Mouse (Mus musculus) Patski (cell line): Measurements from ENCODE around the gene Thyn1. TPM values are rescaled to one million over a fixed set of nuclear protein-coding genes. Genes with fewer than 3 reads are reported as not detected.

Source experiments
- ATAC-seq: fragments of 100-300 bp; one replicate; pipeline ENCODE4 v1.8.0; 2021
- CTCF ChIA-PET: fragments of 350-600 bp; sonication (Branson Sonifier 250); formaldehyde crosslinking; loops from one replicate; lab custom pipeline; 2022; ENCODE audit warnings: inconsistent platforms; lab: Charles Lee
- POLR2A ChIA-PET: fragments of 350-600 bp; sonication (Branson Sonifier 250); formaldehyde crosslinking; loops from one replicate; lab custom pipeline; 2022; ENCODE audit warnings: antibody characterized with exemption, inconsistent platforms; lab: Charles Lee
- DNase-seq: peaks from one replicate; pipeline ENCODE4 v3.0.0-alpha.2; 2011; ENCODE audit warnings: low read depth, low spot score
- H3K27me3 ChIP-seq: fragments of 371-371 bp; one replicate; pipeline ENCODE4 v1.5.1; 2021
- CTCF ChIP-seq: fragments of 100-300 bp; IDR thresholded peaks from one replicate; pipeline ENCODE4 v1.5.1; 2021
- in situ Hi-C: fragments of 300-500 bp; cut with MboI; formaldehyde crosslinking; loops from 3 replicates; pipeline ENCODE4 v1.11.1; 2018; ENCODE audit warnings: low pct_unique_long_range_greater_than_20kb, mixed read lengths
- polyA plus RNA-seq: library from polyadenylated mRNA; unstranded; gene quantifications from one replicate; pipeline ENCODE4 v1.2.3, GENCODE M21; 2021

Thyn1 gene
- polyA plus RNA-seq, 1 experiment from 2014 or later, result 63.2 TPM

DNA sequence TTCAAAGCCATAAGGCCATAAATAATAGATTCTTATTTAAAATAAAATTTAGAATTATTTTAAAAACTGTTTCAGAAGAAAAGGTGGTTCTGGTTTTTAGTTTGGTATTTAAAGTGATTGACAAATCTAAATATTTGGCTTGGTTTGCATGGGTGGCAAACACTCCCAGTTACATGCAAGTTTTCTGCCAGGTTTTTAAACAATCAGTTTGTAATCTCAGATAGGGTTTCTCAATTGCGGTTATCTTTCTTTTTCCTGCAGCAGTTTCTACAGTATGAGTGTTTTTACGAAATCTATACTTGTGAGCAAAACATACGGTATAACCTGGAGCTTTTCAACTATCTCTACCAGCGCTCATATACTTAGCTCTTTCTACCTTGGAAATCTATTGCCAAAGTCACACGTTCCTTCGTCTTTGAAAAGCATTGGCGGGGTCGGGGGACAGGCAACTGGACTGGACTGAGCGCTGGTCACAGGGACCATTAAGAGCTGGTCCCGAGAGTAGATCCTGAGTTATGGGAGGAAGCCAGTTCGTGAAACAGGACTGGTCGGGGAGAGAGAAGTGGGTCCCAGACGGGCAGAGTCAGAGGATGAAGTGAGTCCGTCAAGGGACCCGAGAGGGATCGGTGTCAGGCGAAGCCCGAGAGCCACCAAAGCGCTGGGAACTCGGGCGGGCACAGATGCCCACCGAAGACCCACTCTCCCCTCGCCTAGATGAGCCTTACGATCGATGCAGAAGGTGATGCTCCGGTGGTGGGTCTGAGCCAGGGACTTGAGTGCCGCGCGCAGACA lies 645 bp upstream of the Thyn1 start:
- in situ Hi-C loops, result no loop called here
- DNase-seq (no peak), ATAC-seq (peak; percentile 45)
- CTCF ChIA-PET, result no interaction called here
- TF ChIP-seq CTCF, result no peak
- no peaks in the 10 kb centered on the region for H3K27me3 ChIP-seq
- POLR2A ChIA-PET, result no interaction called here

DNA sequence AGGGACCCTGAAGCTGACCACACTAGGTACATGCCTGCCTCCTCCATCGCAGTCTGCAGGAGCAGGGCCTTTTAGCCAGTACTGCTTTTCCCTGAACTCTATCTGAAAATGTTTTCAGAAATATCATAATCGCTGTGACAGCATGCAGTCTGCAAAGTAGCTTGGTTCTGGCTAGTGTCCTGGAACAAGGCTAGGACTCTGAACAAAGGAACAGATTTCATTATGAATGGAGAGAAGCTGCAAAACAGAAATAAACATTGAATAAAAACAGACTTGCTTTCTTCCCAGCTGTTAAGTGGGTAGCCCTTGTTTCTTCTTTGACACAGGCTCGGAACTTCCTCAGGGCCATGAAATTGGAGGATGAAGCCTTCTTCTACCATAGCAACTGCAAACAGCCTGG lies 5.7 kb downstream of the Thyn1 start:
- H3K27me3 ChIP-seq, result no peaks in the 10 kb centered on the region
- in situ Hi-C loops, result no loop called here
- ChIA-PET POLR2A (interaction anchor here (2.4 kb wide), 1 partner anchor 10 kb away, joined by 6 read pairs; no protein-coding TSS in a partner anchor), CTCF (interaction anchor here (0.8 to 0.9 kb wide), 2 partner anchors 9 to 19 kb away, joined by 3 read pairs; no protein-coding TSS in a partner anchor)
- no peak for ATAC-seq
- TF ChIP-seq CTCF, result no peak
- no peak for DNase-seq

DNA sequence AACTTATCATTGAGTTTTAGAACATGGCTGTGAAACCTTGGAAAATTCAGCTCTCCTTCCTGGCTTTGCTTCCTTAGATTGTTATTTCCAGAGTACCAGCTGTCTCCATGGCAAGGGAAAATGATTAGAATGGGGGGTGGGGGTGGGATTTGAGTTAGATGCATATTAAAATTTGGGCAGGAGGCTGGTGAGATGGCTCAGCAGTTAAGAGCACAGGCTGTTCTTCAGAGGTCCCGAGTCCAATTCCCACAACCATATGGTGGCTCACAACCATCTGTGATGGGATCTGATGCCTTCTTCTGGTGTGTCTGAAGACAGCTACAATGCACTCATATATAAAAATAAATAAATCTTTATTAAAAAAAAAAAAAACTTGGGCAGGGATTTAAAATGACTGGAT lies 6.4 kb downstream of the Thyn1 start:
- in situ Hi-C loops, result no loop called here
- ChIA-PET POLR2A (interaction anchor here (2.4 kb wide), 1 partner anchor 9 kb away, joined by 6 read pairs; no protein-coding TSS in a partner anchor), CTCF (no interaction called here)
- DNase-seq, result no peak
- no peak for TF ChIP-seq CTCF
- ATAC-seq, result no peak
- H3K27me3 ChIP-seq, result no peaks in the 10 kb centered on the region

DNA sequence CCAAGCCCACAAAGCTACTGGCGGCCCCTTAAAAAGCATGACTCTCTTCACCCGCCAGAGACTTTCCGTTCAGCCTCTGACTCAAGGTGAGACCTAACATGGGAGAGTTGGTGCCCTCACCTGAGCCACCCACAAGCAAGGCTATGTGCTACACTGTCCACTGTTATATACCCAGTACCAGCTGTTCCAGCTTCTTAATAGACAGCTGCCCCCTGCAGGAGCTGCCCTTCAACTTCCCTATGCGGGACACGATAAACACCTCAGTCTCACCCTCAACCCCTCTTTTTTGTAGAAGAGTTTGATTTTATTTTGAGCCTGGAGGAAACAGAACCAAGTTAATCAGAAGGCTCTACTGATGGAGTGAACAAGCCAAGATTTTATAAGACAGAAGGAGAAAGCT lies 7.4 kb downstream of the Thyn1 start:
- no peak for ATAC-seq
- in situ Hi-C loops, result no loop called here

DNA sequence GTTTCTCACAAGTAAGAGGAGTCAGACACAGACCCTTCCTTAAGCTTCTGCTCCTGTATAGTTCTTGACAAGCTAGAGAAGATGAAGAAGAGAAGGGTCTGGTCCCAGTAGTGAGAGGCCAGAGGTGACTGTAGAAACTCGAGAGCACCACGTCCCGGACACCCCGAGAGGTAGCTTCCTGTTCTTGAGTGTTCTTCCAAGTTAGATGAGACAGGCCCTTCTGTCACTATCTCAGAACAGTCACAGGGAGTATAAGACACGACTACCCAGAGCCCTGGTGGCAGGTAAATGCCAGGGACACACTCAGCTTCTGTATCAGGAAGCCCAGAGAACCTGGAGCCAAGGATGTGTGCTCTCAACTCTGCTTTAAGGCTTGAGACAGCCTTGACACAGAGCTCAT lies 9.7 kb downstream of the Thyn1 start:
- DNase-seq (no peak), ATAC-seq (no peak)
- CTCF ChIA-PET, result interaction anchor here (1.2 kb wide), 1 partner anchor 17 kb away, joined by 3 read pairs; no protein-coding TSS in a partner anchor
- H3K27me3 ChIP-seq, result no peaks in the 10 kb centered on the region
- POLR2A ChIA-PET, result no interaction called here
- no peak for TF ChIP-seq CTCF
- in situ Hi-C loops, result no loop called here

More for the DNA sequence above, 7.4 kb downstream of the Thyn1 start:
- no peak for DNase-seq
- no peak for TF ChIP-seq CTCF
- ChIA-PET POLR2A (no interaction called here), CTCF (interaction anchor here (1.0 kb wide), 1 partner anchor 15 kb away, joined by 3 read pairs; no protein-coding TSS in a partner anchor)
- H3K27me3 ChIP-seq, result no peaks in the 10 kb centered on the region

DNA sequence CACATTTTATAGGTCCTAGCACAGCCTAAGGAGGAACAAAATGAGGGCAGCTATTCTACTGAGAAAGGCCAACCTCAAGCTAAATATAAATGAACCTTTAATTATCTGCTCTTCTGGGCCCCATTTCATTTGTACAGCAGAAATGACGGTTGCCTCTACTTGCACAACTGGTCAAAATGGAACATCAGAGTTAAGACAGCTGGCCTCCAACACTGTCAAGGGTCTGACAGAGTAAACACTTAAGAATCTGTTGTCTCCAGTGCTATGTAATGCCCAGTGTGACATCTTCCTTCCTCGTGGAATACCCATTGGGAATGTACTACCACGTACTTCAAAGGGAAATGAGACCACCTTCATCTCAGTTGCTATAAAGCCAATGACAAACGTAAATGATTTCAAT lies 12.1 kb downstream of the Thyn1 start:
- CTCF ChIA-PET, result interaction anchor here (2.7 kb wide), 1 partner anchor 12 kb away, joined by 9 read pairs; no protein-coding TSS in a partner anchor
- no peak for DNase-seq
- H3K27me3 ChIP-seq, result no peaks in the 10 kb centered on the region
- no peak for ATAC-seq
- no peak for TF ChIP-seq CTCF
- POLR2A ChIA-PET, result interaction anchor here (0.6 to 1.2 kb wide), 2 partner anchors 15 to 17 kb away, joined by 3 read pairs; no protein-coding TSS in a partner anchor
- in situ Hi-C loops, result no loop called here

DNA sequence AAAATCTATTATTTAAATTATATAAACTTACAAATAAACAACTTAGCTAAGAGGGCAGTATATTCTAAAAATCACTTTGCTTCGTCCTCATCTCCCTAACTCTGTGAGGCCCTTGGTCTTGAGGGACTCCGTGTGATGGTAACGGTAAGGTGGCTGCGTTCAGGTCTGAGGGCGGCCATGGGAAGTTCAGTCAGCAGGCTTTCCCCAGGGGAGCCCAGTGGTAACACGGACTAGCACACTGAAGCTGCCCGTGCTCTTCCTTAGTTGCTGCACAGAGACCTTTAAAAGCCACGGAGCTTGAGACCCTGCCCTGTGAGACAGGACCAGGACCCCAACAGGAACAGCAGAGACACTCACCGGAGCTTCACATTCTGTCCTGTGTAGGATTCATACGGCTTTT lies 19.5 kb downstream of the Thyn1 start:
- no peak for DNase-seq
- no peaks in the 10 kb centered on the region for H3K27me3 ChIP-seq
- ATAC-seq, result no peak
- POLR2A ChIA-PET, result no interaction called here
- no peak for TF ChIP-seq CTCF
- in situ Hi-C loops, result no loop called here
- CTCF ChIA-PET, result no interaction called here

DNA sequence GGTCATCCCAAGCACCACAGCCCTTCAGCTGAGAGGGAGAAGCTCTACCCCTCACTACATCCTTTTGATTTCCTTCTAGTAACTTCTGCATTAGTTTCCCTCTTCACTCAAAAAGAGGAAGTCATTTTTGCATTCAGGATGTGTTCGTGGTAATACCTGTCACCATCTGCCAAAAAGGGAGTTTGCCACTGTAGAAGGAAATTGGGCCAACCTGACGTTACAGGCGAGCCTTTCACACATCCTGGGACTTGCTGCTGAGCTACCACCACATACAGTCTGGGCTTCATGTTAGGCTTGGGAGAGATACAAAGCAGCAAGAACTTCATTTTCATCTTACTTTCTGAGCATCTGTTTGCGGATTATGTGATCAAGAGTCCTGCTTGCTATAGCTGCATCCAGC lies 24.2 kb downstream of the Thyn1 start:
- ChIA-PET CTCF (interaction anchor here (2.7 to 3.1 kb wide), 2 partner anchors 9 to 11 kb away, joined by 9 to 10 read pairs; no protein-coding TSS in a partner anchor), POLR2A (no interaction called here)
- ATAC-seq (no peak), DNase-seq (no peak)
- no peaks in the 10 kb centered on the region for H3K27me3 ChIP-seq
- no peak for TF ChIP-seq CTCF
- in situ Hi-C loops, result no loop called here

DNA sequence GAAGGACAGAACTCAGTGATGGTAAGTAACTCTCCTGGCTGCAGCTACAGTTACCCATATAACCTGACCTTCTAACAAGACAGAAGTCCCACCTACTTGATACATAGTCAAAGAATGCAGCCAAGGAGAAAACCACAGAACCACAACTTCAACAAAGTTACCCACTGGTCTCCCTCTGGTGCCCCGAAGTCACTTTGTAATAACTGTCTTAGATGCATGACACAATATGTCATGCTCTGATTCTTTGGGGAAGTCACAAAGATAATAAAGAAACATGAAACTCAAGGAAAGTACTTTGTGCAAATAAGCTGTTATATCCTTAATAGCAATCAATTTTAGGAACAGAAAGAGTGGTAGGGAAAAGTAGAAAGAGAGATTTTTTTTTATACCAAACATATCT lies 27.2 kb downstream of the Thyn1 start:
- in situ Hi-C loops, result no loop called here
- CTCF ChIA-PET, result interaction anchor here (1.3 kb wide), 1 partner anchor 17 kb away, joined by 3 read pairs; no protein-coding TSS in a partner anchor
- no peak for TF ChIP-seq CTCF
- ATAC-seq (peak; percentile 25), DNase-seq (peak; percentile 15)
- H3K27me3 ChIP-seq, result no peaks in the 10 kb centered on the region
- POLR2A ChIA-PET, result interaction anchor here (0.9 kb wide), 1 partner anchor 15 kb away, joined by 3 read pairs; no protein-coding TSS in a partner anchor

DNA sequence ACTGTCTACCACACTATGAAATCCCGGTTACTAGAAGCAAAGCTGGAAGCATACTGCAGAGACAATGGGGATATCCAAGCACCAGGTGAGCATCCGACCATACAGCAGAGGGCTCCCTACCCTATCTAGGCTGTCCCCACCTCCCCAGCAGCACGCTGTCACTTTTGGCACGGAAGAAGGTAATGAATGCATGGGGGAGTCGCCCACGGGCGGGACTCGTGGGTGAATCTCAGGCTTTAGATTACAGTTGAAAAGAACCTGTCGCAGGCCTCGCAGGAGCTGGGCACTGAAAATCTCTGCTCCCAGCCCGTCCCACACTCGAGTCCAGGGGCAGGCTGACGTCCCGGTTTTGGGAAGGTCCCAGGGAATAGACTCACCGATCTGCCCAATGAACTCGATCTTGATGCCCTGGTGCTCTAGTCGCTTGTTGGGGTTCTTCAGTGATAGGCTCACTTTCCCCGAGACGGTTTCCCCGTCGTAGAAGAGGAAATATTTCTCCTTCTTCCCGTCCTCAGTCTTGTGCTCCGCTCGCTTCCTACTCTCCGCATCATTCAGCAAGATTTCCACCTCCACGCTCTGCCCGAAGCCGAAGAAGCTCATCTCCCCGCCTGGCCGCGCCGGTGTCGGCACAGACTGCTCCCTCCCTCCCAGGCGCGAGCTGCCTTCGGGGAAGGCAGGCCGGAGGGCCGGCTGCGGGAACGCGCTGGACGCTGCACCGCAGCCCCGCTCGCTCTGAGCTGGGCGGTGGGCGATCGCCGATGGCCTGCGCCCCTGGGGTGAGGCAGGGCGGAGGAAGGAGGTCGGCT lies 29.7 kb downstream of the Thyn1 start:
- ChIA-PET CTCF (no interaction called here), POLR2A (no interaction called here)
- H3K27me3 ChIP-seq, result no peaks in the 10 kb centered on the region
- peak; percentile 38 for ATAC-seq
- TF ChIP-seq CTCF, result no peak
- in situ Hi-C loops, result no loop called here
- DNase-seq, result no peak
